Mouse (Mus musculus): ENCODE results near the gene Ap2b1. TPM values are rescaled to one million over a fixed set of nuclear protein-coding genes. Genes with fewer than 3 reads are reported as not detected.
"Not testable (repeated sequence)": the region's sequence is repeated elsewhere in the genome, so short reads cannot be mapped to it uniquely, and the experiment has no call there.

Ap2b1 gene
- polyA plus RNA-seq, 1 experiment from 2014 or later, result 173 TPM

GRCm38 (mm10) chr11:83306700-83307253 is 8.0 kb downstream of the Ap2b1 start:
- no peaks in the 10 kb centered on the region for H3K27me3 ChIP-seq (ENCODE audit: control insufficient read depth, insufficient read depth, low read length)
- no peak overlapping the region for H3K4me2 ChIP-seq (ENCODE audit: low read length)
- H3K4me1 ChIP-seq (ENCODE audit: control insufficient read depth, insufficient read depth, low read length), result peaks cover 29% of the 10 kb centered on the region
- no peak for DNase-seq
- WGBS, result 81% methylated on average over 4 of the region's 4 CpGs
- H3K27ac ChIP-seq (replicated peaks; ENCODE audit: low read depth, low read length), result no peak overlapping the region
- no peak overlapping the region for H3K4me3 ChIP-seq (replicated peaks; ENCODE audit: low read depth, low read length)
- peaks cover 16% of the 10 kb centered on the region for H3K36me3 ChIP-seq (ENCODE audit: control insufficient read depth, insufficient read depth, low read length)
- H3K9ac ChIP-seq (replicated peaks; ENCODE audit: low read length), result no peak overlapping the region
- no peak for ATAC-seq (ENCODE audit: low FRiP score, low TSS enrichment)
- no peaks in the 10 kb centered on the region for H3K9me3 ChIP-seq (ENCODE audit: control insufficient read depth, low read length)

GRCm38 (mm10) chr11:83312471-83312870 is 13.6 kb downstream of the Ap2b1 start:
- Histone ChIP-seq H3K9me3 (ENCODE audit: control insufficient read depth, low read length) (no peaks in the 10 kb centered on the region), H3K9ac (replicated peaks; ENCODE audit: low read length) (no peak overlapping the region), H3K36me3 (ENCODE audit: control insufficient read depth, insufficient read depth, low read length) (peaks cover 33% of the 10 kb centered on the region), H3K4me3 (replicated peaks; ENCODE audit: low read depth, low read length) (no peak overlapping the region), H3K4me2 (ENCODE audit: low read length) (no peak overlapping the region), H3K4me1 (ENCODE audit: control insufficient read depth, insufficient read depth, low read length) (no peaks in the 10 kb centered on the region), H3K27ac (replicated peaks; ENCODE audit: low read depth, low read length) (no peak overlapping the region), H3K27me3 (ENCODE audit: control insufficient read depth, insufficient read depth, low read length) (no peaks in the 10 kb centered on the region)
- DNase-seq, result no peak
- WGBS, result 73% methylated on average over 5 of the region's 5 CpGs
- no peak for ATAC-seq (ENCODE audit: low FRiP score, low TSS enrichment)

GRCm38 (mm10) chr11:83319048-83319447 is 20.2 kb downstream of the Ap2b1 start:
- H3K36me3 ChIP-seq (ENCODE audit: control insufficient read depth, insufficient read depth, low read length), result peaks cover 69% of the 10 kb centered on the region
- H3K9me3 ChIP-seq (ENCODE audit: control insufficient read depth, low read length), result no peaks in the 10 kb centered on the region
- no peak for ATAC-seq (ENCODE audit: low FRiP score, low TSS enrichment)
- H3K27ac ChIP-seq (replicated peaks; ENCODE audit: low read depth, low read length), result no peak overlapping the region
- H3K4me3 ChIP-seq (replicated peaks; ENCODE audit: low read depth, low read length), result no peak overlapping the region
- no peak overlapping the region for H3K4me2 ChIP-seq (ENCODE audit: low read length)
- 92% methylated on average over 4 of the region's 4 CpGs for WGBS
- H3K4me1 ChIP-seq (ENCODE audit: control insufficient read depth, insufficient read depth, low read length), result no peaks in the 10 kb centered on the region
- no peaks in the 10 kb centered on the region for H3K27me3 ChIP-seq (ENCODE audit: control insufficient read depth, insufficient read depth, low read length)
- H3K9ac ChIP-seq (replicated peaks; ENCODE audit: low read length), result no peak overlapping the region
- DNase-seq, result no peak

- H3K4me2 ChIP-seq (ENCODE audit: low read length); H3K9ac ChIP-seq (replicated peaks; ENCODE audit: low read length); ATAC-seq (ENCODE audit: low FRiP score, low TSS enrichment); DNase-seq; H3K27ac ChIP-seq (replicated peaks; ENCODE audit: low read depth, low read length); H3K4me3 ChIP-seq (replicated peaks; ENCODE audit: low read depth, low read length); H3K9me3 ChIP-seq (ENCODE audit: control insufficient read depth, low read length); H3K27me3 ChIP-seq (ENCODE audit: control insufficient read depth, insufficient read depth, low read length); H3K4me1 ChIP-seq (ENCODE audit: control insufficient read depth, insufficient read depth, low read length): not testable (repeated sequence)
- 86% methylated on average over 3 of the region's 3 CpGs for WGBS
- peaks cover 74% of the 10 kb centered on the region for H3K36me3 ChIP-seq (ENCODE audit: control insufficient read depth, insufficient read depth, low read length)
Observed at GRCm38 (mm10) chr11:83326692-83327091, 27.9 kb downstream of the Ap2b1 start.

- Histone ChIP-seq H3K27ac (replicated peaks; ENCODE audit: low read depth, low read length) (no peak overlapping the region), H3K4me3 (replicated peaks; ENCODE audit: low read depth, low read length) (no peak overlapping the region), H3K9me3 (ENCODE audit: control insufficient read depth, low read length) (no peaks in the 10 kb centered on the region), H3K4me2 (ENCODE audit: low read length) (no peak overlapping the region), H3K4me1 (ENCODE audit: control insufficient read depth, insufficient read depth, low read length) (no peaks in the 10 kb centered on the region), H3K9ac (replicated peaks; ENCODE audit: low read length) (no peak overlapping the region), H3K27me3 (ENCODE audit: control insufficient read depth, insufficient read depth, low read length) (no peaks in the 10 kb centered on the region), H3K36me3 (ENCODE audit: control insufficient read depth, insufficient read depth, low read length) (peaks cover 74% of the 10 kb centered on the region)
- WGBS, result 60% methylated on average over 3 of the region's 3 CpGs
- DNase-seq, result peak; percentile 85
- no peak for ATAC-seq (ENCODE audit: low FRiP score, low TSS enrichment)
Observed at GRCm38 (mm10) chr11:83327427-83327826, 28.6 kb downstream of the Ap2b1 start.

GRCm38 (mm10) chr11:83335826-83336225 is 37.0 kb downstream of the Ap2b1 start:
- H3K27ac ChIP-seq (replicated peaks; ENCODE audit: low read depth, low read length), result no peak overlapping the region
- ATAC-seq (ENCODE audit: low FRiP score, low TSS enrichment), result no peak
- H3K4me3 ChIP-seq (replicated peaks; ENCODE audit: low read depth, low read length), result no peak overlapping the region
- H3K9ac ChIP-seq (replicated peaks; ENCODE audit: low read length), result no peak overlapping the region
- WGBS, result 91% methylated on average over 7 of the region's 7 CpGs
- no peaks in the 10 kb centered on the region for H3K9me3 ChIP-seq (ENCODE audit: control insufficient read depth, low read length)
- no peaks in the 10 kb centered on the region for H3K27me3 ChIP-seq (ENCODE audit: control insufficient read depth, insufficient read depth, low read length)
- DNase-seq, result no peak
- peaks cover 86% of the 10 kb centered on the region for H3K36me3 ChIP-seq (ENCODE audit: control insufficient read depth, insufficient read depth, low read length)
- H3K4me2 ChIP-seq (ENCODE audit: low read length), result no peak overlapping the region
- H3K4me1 ChIP-seq (ENCODE audit: control insufficient read depth, insufficient read depth, low read length), result no peaks in the 10 kb centered on the region

- DNase-seq (no peak), ATAC-seq (ENCODE audit: low FRiP score, low TSS enrichment) (no peak)
- no peak overlapping the region for H3K4me3 ChIP-seq (replicated peaks; ENCODE audit: low read depth, low read length)
- no peak overlapping the region for H3K27ac ChIP-seq (replicated peaks; ENCODE audit: low read depth, low read length)
- WGBS, result 26% methylated on average over 2 of the region's 2 CpGs
- peaks cover 92% of the 10 kb centered on the region for H3K36me3 ChIP-seq (ENCODE audit: control insufficient read depth, insufficient read depth, low read length)
- H3K4me1 ChIP-seq (ENCODE audit: control insufficient read depth, insufficient read depth, low read length), result no peaks in the 10 kb centered on the region
- no peaks in the 10 kb centered on the region for H3K27me3 ChIP-seq (ENCODE audit: control insufficient read depth, insufficient read depth, low read length)
- H3K9me3 ChIP-seq (ENCODE audit: control insufficient read depth, low read length), result no peaks in the 10 kb centered on the region
- H3K9ac ChIP-seq (replicated peaks; ENCODE audit: low read length), result no peak overlapping the region
- H3K4me2 ChIP-seq (ENCODE audit: low read length), result no peak overlapping the region
Observed at GRCm38 (mm10) chr11:83339705-83340104, 40.9 kb downstream of the Ap2b1 start.

- H3K36me3 ChIP-seq (ENCODE audit: control insufficient read depth, insufficient read depth, low read length), result peaks cover 89% of the 10 kb centered on the region
- no peak overlapping the region for H3K4me3 ChIP-seq (replicated peaks; ENCODE audit: low read depth, low read length)
- ATAC-seq (ENCODE audit: low FRiP score, low TSS enrichment) (no peak), DNase-seq (no peak)
- H3K4me1 ChIP-seq (ENCODE audit: control insufficient read depth, insufficient read depth, low read length), result no peaks in the 10 kb centered on the region
- no peak overlapping the region for H3K27ac ChIP-seq (replicated peaks; ENCODE audit: low read depth, low read length)
- H3K27me3 ChIP-seq (ENCODE audit: control insufficient read depth, insufficient read depth, low read length), result no peaks in the 10 kb centered on the region
- H3K4me2 ChIP-seq (ENCODE audit: low read length), result no peak overlapping the region
- no peak overlapping the region for H3K9ac ChIP-seq (replicated peaks; ENCODE audit: low read length)
- WGBS, result 89% methylated on average over 3 of the region's 3 CpGs
- H3K9me3 ChIP-seq (ENCODE audit: control insufficient read depth, low read length), result no peaks in the 10 kb centered on the region
Observed at GRCm38 (mm10) chr11:83341716-83342245, 43.0 kb downstream of the Ap2b1 start.

GRCm38 (mm10) chr11:83355428-83355827 is 56.6 kb downstream of the Ap2b1 start:
- H3K4me1 ChIP-seq (ENCODE audit: control insufficient read depth, insufficient read depth, low read length), result no peaks in the 10 kb centered on the region
- 84% methylated on average over 5 of the region's 5 CpGs for WGBS
- H3K36me3 ChIP-seq (ENCODE audit: control insufficient read depth, insufficient read depth, low read length), result peaks cover 36% of the 10 kb centered on the region
- no peak overlapping the region for H3K9ac ChIP-seq (replicated peaks; ENCODE audit: low read length)
- no peak for ATAC-seq (ENCODE audit: low FRiP score, low TSS enrichment)
- H3K9me3 ChIP-seq (ENCODE audit: control insufficient read depth, low read length), result no peaks in the 10 kb centered on the region
- DNase-seq, result no peak
- no peak overlapping the region for H3K4me3 ChIP-seq (replicated peaks; ENCODE audit: low read depth, low read length)
- H3K27me3 ChIP-seq (ENCODE audit: control insufficient read depth, insufficient read depth, low read length), result no peaks in the 10 kb centered on the region
- no peak overlapping the region for H3K27ac ChIP-seq (replicated peaks; ENCODE audit: low read depth, low read length)
- no peak overlapping the region for H3K4me2 ChIP-seq (ENCODE audit: low read length)
